ENCODE assay signal across 27 mouse cellular contexts in genomic region chr2:163869783-163870182, GRCm38 (mm10). TPM values are rescaled to one million over a fixed set of nuclear protein-coding genes. Genes with fewer than 3 reads are reported as not detected.
DNase-seq lines count a peak whose midpoint lies in the region; ATAC-seq and TF ChIP-seq lines count a peak whose summit lies in the region.
"Had no signal": no experiment of that assay in that cellular context is flagged by ENCODE, and none has a peak within 500 bp of the region (broad histone marks: within the 10 kb centered on the region; RNA-seq: fewer than 3 reads in every experiment).

No protein-coding gene starts in this region.

- no peak overlapping the region for H3K27ac ChIP-seq in forebrain, embryonic 16.5 days (ENCODE audit: low read length)
- no peak overlapping the region for H3K27ac ChIP-seq in forebrain, embryonic 10.5 days
- H3K27ac ChIP-seq: embryonic facial prominence, embryonic 15.5 days; gastrocnemius, adult 2 months; hindbrain, embryonic 12.5 days; intestine, embryonic 15.5 days; liver, embryonic 14.5 days; lung, embryonic 15.5 days had no signal

- peaks cover 4% of the 10 kb centered on the region; the same call in 1 of the 2 replicates for H3K27me3 ChIP-seq in forebrain, embryonic 16.5 days (replicated peaks; ENCODE audit: control insufficient read depth, insufficient read depth, low read length)
- H3K27me3 ChIP-seq in forebrain, embryonic 10.5 days (ENCODE audit: poor library complexity, severe bottlenecking): peaks cover 79% of the 10 kb centered on the region
- H3K27me3 ChIP-seq: hindbrain, embryonic 12.5 days; intestine, embryonic 15.5 days had no signal

- H3K4me2 ChIP-seq in forebrain, embryonic 16.5 days (ENCODE audit: low read length): no peak overlapping the region
- H3K4me2 ChIP-seq: embryonic facial prominence, embryonic 15.5 days; heart, embryonic 11.5 days; hindbrain, embryonic 12.5 days; intestine, embryonic 15.5 days; lung, embryonic 15.5 days had no signal

- H3K9me3 ChIP-seq in forebrain, embryonic 16.5 days (ENCODE audit: control insufficient read depth, low read length): no peaks in the 10 kb centered on the region
- H3K9me3 ChIP-seq in forebrain, embryonic 10.5 days: no peaks in the 10 kb centered on the region
- H3K9me3 ChIP-seq: embryonic facial prominence, embryonic 15.5 days; hindbrain, embryonic 12.5 days; intestine, embryonic 15.5 days; lung, embryonic 15.5 days had no signal

- TF ChIP-seq POLR2A in brain, embryonic 14.5 days (IDR thresholded peaks at IDR 0.05; ENCODE audit: borderline replicate concordance, extremely low read depth, insufficient read depth, insufficient read length, poor library complexity, severe bottlenecking): no peak

- DNase-seq in forebrain, embryonic 10.5 days (ENCODE audit: extremely low spot score, low spot score): no peak
- peak; percentile 42 for DNase-seq in left cerebral cortex, postnatal 4 days
- DNase-seq in left cerebral cortex, postnatal 36 days (ENCODE audit: low spot score in 2 of 2): no peak
- DNase-seq in brain, embryonic 14.5 days (ENCODE audit: low read depth): peak; percentile 69
- DNase-seq in retina, postnatal 1 day: peak; percentile 72
- no peak for DNase-seq in embryo, embryonic 10 days (ENCODE audit: low spot score)
- DNase-seq: adrenal gland, adult 2 months; B cell, adult 2 months; cerebellum, adult 9-11 months; gastrocnemius, adult 2 months; heart, postnatal 10 days; kidney, adult 9 months; kidney, postnatal 36 days; lung, postnatal 4 days; right cerebral cortex, postnatal 14 days; spleen, adult 18-20 months; thymus, postnatal 4 days had no signal

- peaks cover 11% of the 10 kb centered on the region for H3K4me1 ChIP-seq in forebrain, embryonic 16.5 days (replicated peaks; ENCODE audit: control insufficient read depth, insufficient read depth, low read length)
- peaks cover 16% of the 10 kb centered on the region for H3K4me1 ChIP-seq in forebrain, embryonic 10.5 days
- H3K4me1 ChIP-seq: embryonic facial prominence, embryonic 15.5 days; intestine, embryonic 15.5 days; lung, embryonic 15.5 days had no signal

- no peaks in the 10 kb centered on the region for H3K36me3 ChIP-seq in forebrain, embryonic 16.5 days (ENCODE audit: control insufficient read depth, insufficient read depth)
- no peaks in the 10 kb centered on the region for H3K36me3 ChIP-seq in forebrain, embryonic 10.5 days (replicated peaks)
- H3K36me3 ChIP-seq: embryonic facial prominence, embryonic 15.5 days; hindbrain, embryonic 12.5 days; intestine, embryonic 15.5 days; lung, embryonic 15.5 days had no signal

- intact Hi-C loops in left cerebral cortex, postnatal 4 days (cut with DNase I): no loop called here
- intact Hi-C loops in left cerebral cortex, postnatal 36 days (cut with DNase I): no loop called here

- whole genome bisulfite sequencing in forebrain, embryonic 16.5 days: 26% methylated on average over 5 of the region's 5 CpGs
- WGBS in forebrain, embryonic 10.5 days: 65% methylated on average over 5 of the region's 5 CpGs

- ATAC-seq in forebrain, embryonic 16.5 days: peak; percentile 76; the same call in 1 of the 2 replicates
- ATAC-seq: intestine, embryonic 15.5 days had no signal

- no peak overlapping the region for H3K4me3 ChIP-seq in forebrain, embryonic 16.5 days (replicated peaks; ENCODE audit: low read length)
- H3K4me3 ChIP-seq in forebrain, embryonic 10.5 days: no peak overlapping the region
- H3K4me3 ChIP-seq: embryonic facial prominence, embryonic 15.5 days; gastrocnemius, adult 2 months; hindbrain, embryonic 12.5 days; intestine, embryonic 15.5 days; lung, embryonic 15.5 days had no signal

- TF ChIP-seq CTCF in brain, embryonic 14.5 days (IDR thresholded peaks at IDR 0.05; ENCODE audit: borderline replicate concordance, extremely low read depth, insufficient read depth, insufficient read length): no peak

- H3K9ac ChIP-seq in forebrain, embryonic 16.5 days (replicated peaks; ENCODE audit: low read depth, low read length): no peak overlapping the region
- H3K9ac ChIP-seq: embryonic facial prominence, embryonic 15.5 days; hindbrain, embryonic 12.5 days; intestine, embryonic 15.5 days; liver, embryonic 14.5 days; lung, embryonic 15.5 days had no signal

RNA-seq across cellular contexts. Expression of gene Kcnk15, which starts 16.3 kb away (rescaled TPM):
- not detected in 2 replicates for polyA plus RNA-seq in forebrain, embryonic 16.5 days (2015; fragmentation: Nextera tagmentation; extraction: Ambion mirVana)
- not detected in 2 replicates for polyA plus RNA-seq in forebrain, embryonic 10.5 days (2016; fragmentation: Nextera tagmentation; extraction: Ambion mirVana)
- not detected for total RNA-seq in left cerebral cortex, postnatal 4 days (2021)
- total RNA-seq in left cerebral cortex, postnatal 36 days (2021): under 1 TPM in 1 of 2 experiments, not detected in 1; 0.54 TPM
- polyA plus RNA-seq in brain, embryonic 14.5 days (2012; rRNA removed): 0.03 and 0.08 TPM in 2 replicates
- total RNA-seq: adrenal gland, adult 2 months; gastrocnemius, adult 2 months; granulocyte monocyte progenitor cell, adult 5-6 weeks; heart, postnatal 10 days; left cerebral cortex, postnatal 10 days had no signal
- polyA plus RNA-seq: embryonic facial prominence, embryonic 15.5 days; heart, embryonic 11.5 days; hindbrain, embryonic 12.5 days; intestine, embryonic 15.5 days; limb, embryonic 14.5 days; liver, embryonic 14.5 days; lung, embryonic 15.5 days had no signal

RNA-seq across cellular contexts. Expression of gene Rims4, which starts 48.7 kb away (rescaled TPM):
- polyA plus RNA-seq in forebrain, embryonic 16.5 days (2015; fragmentation: Nextera tagmentation; extraction: Ambion mirVana): 7.0 and 9.8 TPM in 2 replicates
- 1.1 TPM in 2 replicates for polyA plus RNA-seq in forebrain, embryonic 10.5 days (2016; fragmentation: Nextera tagmentation; extraction: Ambion mirVana)
- 10 to 100 TPM; 69.5 to 72.9 TPM for total RNA-seq in left cerebral cortex, postnatal 4 days (2021)
- total RNA-seq in left cerebral cortex, postnatal 36 days (2021): 10 to 100 TPM; 86.6 to 94.5 TPM
- 5.6 and 13.4 TPM in 2 replicates for polyA plus RNA-seq in brain, embryonic 14.5 days (2012; rRNA removed)
- total RNA-seq: granulocyte monocyte progenitor cell, adult 5-6 weeks had no signal

RNA-seq across cellular contexts. Expression of gene Ccn5, which starts 49.1 kb away (rescaled TPM):
- 0.15 and 0.27 TPM in 2 replicates for polyA plus RNA-seq in forebrain, embryonic 16.5 days (2015; fragmentation: Nextera tagmentation; extraction: Ambion mirVana)
- polyA plus RNA-seq in forebrain, embryonic 10.5 days (2016; fragmentation: Nextera tagmentation; extraction: Ambion mirVana): 0.29 and 0.34 TPM in 2 replicates
- under 1 TPM in 1 of 2 experiments, not detected in 1; 0.34 TPM for total RNA-seq in left cerebral cortex, postnatal 4 days (2021)
- under 1 TPM; 0.17 to 0.23 TPM for total RNA-seq in left cerebral cortex, postnatal 36 days (2021)
- polyA plus RNA-seq in brain, embryonic 14.5 days (2012; rRNA removed): 0.24 and 0.27 TPM in 2 replicates
- total RNA-seq: granulocyte monocyte progenitor cell, adult 5-6 weeks had no signal

Comparison
In these comparisons a context has a peak if more than half of its experiments do, and no peak if none do; other contexts are left out.
1. DNase-seq: peak in left cerebral cortex, postnatal 4 days (single experiment), brain, embryonic 14.5 days (single experiment) and retina, postnatal 1 day (single experiment); none in forebrain, embryonic 10.5 days (single experiment), left cerebral cortex, postnatal 36 days (0 of 2) and embryo, embryonic 10 days (single experiment).